Mouse (Mus musculus) myocyte (in vitro differentiated cells): ENCODE results near the gene Msantd1.

Experiments used
- E2F4 ChIP-seq: IDR thresholded peaks from one replicate; pipeline ENCODE4 v1.6.1; 2011; ENCODE audit warnings: mild to moderate bottlenecking, control low read depth, moderate library complexity; ENCODE audit not compliant: insufficient read depth
- MYOD1 ChIP-seq, 3 experiments: IDR thresholded peaks; one replicate each; pipeline ENCODE4 v1.6.1; 2011; ENCODE audit warnings: control low read depth in 2 of 3, low read depth in 2 of 3, mild to moderate bottlenecking in 2 of 3, moderate library complexity in 1 of 3; ENCODE audit not compliant: insufficient read length in 2 of 3, control insufficient read depth in 1 of 3
- POLR2A ChIP-seq: IDR thresholded peaks from one replicate; pipeline ENCODE4 v1.6.1; 2011; ENCODE audit warnings: low read depth, mild to moderate bottlenecking, control low read depth, moderate library complexity; ENCODE audit not compliant: insufficient read length
- POLR2AphosphoS2 ChIP-seq: IDR thresholded peaks from one replicate; pipeline ENCODE4 v1.6.1; 2011; ENCODE audit warnings: low read depth, control low read depth; ENCODE audit not compliant: insufficient read length

GRCm38 (mm10) chr5:34918785-34919184 is 11.0 kb downstream of the Msantd1 start:
- TF ChIP-seq POLR2A: no peak
- no peak for TF ChIP-seq MYOD1 (IDR thresholded peaks at IDR 0.05; ENCODE audit: control insufficient read depth in 1 of 3, insufficient read length in 2 of 3, low read depth in 2 of 3)
- no peak for TF ChIP-seq POLR2AphosphoS2
- no peak for TF ChIP-seq E2F4
